Mouse (Mus musculus) lung, postnatal 0 days (tissue): ENCODE data around the gene Lrrc20. TPM values are rescaled to one million over a fixed set of nuclear protein-coding genes. Genes with fewer than 3 reads are reported as not detected.

Source experiments
- ATAC-seq: fragments of 200-750 bp; cut with Nextera tagmentation; 2 replicates; pipeline ENCODE4 v1.8.0; 2017; ENCODE audit warnings: moderate library complexity
- DNase-seq: peaks from one replicate; pipeline ENCODE4 v3.0.0-alpha.2; 2016; ENCODE audit warnings: low spot score
- H3K27ac ChIP-seq: fragments of 300-500 bp; sonication (generic); 2 replicates; pipeline ENCODE4 v1.5.1; 2014; ENCODE audit warnings: antibody characterized with exemption, mild to moderate bottlenecking, low read length, mixed read lengths
- H3K27me3 ChIP-seq: fragments of 300-500 bp; sonication (generic); replicated peaks from 2 replicates; pipeline ENCODE4 v1.6.1; 2014; ENCODE audit warnings: low read length, mixed read lengths; ENCODE audit not compliant: insufficient read depth
- H3K36me3 ChIP-seq: fragments of 300-500 bp; sonication (generic); 2 replicates; pipeline ENCODE4 v1.6.1; 2014; ENCODE audit warnings: low read length, mixed read lengths; ENCODE audit not compliant: insufficient read depth
- H3K4me1 ChIP-seq: fragments of 300-500 bp; sonication (generic); 2 replicates; pipeline ENCODE4 v1.6.1; 2014; ENCODE audit warnings: antibody characterized with exemption, low read depth, low read length, mixed read lengths; ENCODE audit not compliant: insufficient read depth
- H3K4me2 ChIP-seq: fragments of 300-500 bp; sonication (generic); replicated peaks from 2 replicates; pipeline ENCODE4 v1.6.1; 2014; ENCODE audit warnings: low read depth, mild to moderate bottlenecking, low read length, moderate library complexity, mixed read lengths
- H3K4me3 ChIP-seq: fragments of 300-500 bp; sonication (generic); 2 replicates; pipeline ENCODE4 v1.5.1; 2014; ENCODE audit warnings: low read depth, low read length
- H3K9ac ChIP-seq: fragments of 300-500 bp; sonication (generic); replicated peaks from 2 replicates; pipeline ENCODE4 v1.6.1; 2014; ENCODE audit warnings: low read depth, mild to moderate bottlenecking
- H3K9me3 ChIP-seq: fragments of 300-500 bp; sonication (generic); 2 replicates; pipeline ENCODE4 v1.6.1; 2016; ENCODE audit warnings: low read length, mixed read lengths
- CTCF ChIP-seq: IDR thresholded peaks from 2 replicates; pipeline ENCODE4 v1.5.1; 2016; ENCODE audit warnings: antibody characterized with exemption, mild to moderate bottlenecking
- EP300 ChIP-seq: IDR thresholded peaks from 2 replicates; pipeline ENCODE4 v1.6.1; 2016; ENCODE audit warnings: antibody characterized with exemption, mild to moderate bottlenecking, control low read depth
- WGBS: fragments of 180-500 bp; shearing (Covaris S2); extraction: QIAGEN DNeasy Blood & Tissue Kit; methylation state at CpG from one replicate; pipeline ENCODE4 v1.1.7; 2014; 5-methylcytosine and 5-hydroxymethylcytosine counted together
- polyA plus RNA-seq: library from polyadenylated mRNA; unstranded; fragments of >200 nt; fragmentation: Nextera tagmentation; extraction: Ambion mirVana; gene quantifications from 2 replicates; pipeline ENCODE4 v1.2.1, GENCODE M21; 2015

Gene Lrrc20
- polyA plus RNA-seq, 1 experiment from 2014 or later, result 5.8 TPM

DNA sequence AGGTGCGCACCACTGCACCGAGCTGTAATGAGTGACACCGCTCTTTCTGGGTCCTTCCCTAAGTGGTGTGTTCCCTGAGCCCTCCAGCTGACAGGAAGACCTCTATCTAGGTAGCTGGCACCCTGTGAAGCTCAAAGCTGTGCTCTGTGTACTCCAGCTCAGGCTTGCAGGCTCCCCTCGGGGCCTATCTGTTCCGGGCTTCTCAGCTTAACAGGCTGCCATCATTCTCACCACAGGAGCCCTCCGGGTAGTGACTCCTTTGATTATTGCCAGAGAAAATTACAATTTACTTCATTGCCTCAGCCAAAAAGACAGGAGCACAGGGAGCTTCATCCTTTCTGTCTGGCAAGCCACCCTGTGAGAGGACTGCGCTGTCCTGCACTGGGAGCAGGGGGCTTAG, 57.7 kb downstream of the Lrrc20 start:
- no peak for TF ChIP-seq CTCF
- TF ChIP-seq EP300, result no peak
- H3K4me1 ChIP-seq, result peaks cover 19% of the 10 kb centered on the region; the same call in 1 of the 2 replicates
- no peaks in the 10 kb centered on the region for H3K27me3 ChIP-seq
- no peak overlapping the region for H3K9ac ChIP-seq
- H3K4me2 ChIP-seq, result no peak overlapping the region
- no peaks in the 10 kb centered on the region for H3K9me3 ChIP-seq
- DNase-seq (no peak), ATAC-seq (no peak)
- 83% methylated on average over 7 of the region's 7 CpGs for WGBS
- H3K4me3 ChIP-seq, result no peak overlapping the region
- no peaks in the 10 kb centered on the region for H3K36me3 ChIP-seq
- no peak overlapping the region for H3K27ac ChIP-seq

DNA sequence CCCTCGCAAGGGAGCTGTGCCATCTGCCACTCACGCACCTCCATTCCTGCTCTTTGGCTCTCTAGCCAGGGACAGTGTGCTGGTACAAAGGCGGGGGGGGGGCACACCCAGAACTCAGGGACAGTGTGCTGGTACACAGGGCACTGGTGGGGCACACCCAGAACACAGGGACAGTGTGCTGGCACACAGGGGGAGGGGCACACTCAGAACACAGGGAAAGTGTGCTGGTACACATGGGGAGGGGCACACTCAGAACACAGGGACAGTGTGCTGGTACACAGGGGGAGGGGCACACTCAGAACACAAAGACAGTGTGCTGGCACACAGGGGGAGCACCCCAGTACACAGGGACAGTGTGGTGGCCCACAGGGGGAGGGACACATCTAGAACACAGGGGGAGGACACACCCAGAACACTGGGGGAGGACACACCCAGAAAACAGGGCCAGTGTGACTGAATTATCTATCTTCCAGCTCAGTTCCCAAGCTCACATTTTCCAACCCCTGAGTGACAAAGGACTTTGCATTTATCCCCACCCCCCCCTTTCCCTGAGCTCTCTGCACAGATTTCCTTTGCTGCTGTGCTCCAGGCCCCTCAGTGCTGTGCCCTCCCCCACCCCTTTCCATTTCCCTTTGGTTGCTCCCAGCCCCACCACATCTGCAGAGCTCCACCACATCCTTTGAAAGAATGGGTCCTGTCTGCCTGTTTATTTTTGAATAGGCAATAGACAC, 58.9 kb downstream of the Lrrc20 start:
- Histone ChIP-seq H3K9ac (no peak overlapping the region), H3K4me3 (no peak overlapping the region), H3K27me3 (no peaks in the 10 kb centered on the region), H3K27ac (peak overlapping the region; percentile 94), H3K4me1 (peaks cover 19% of the 10 kb centered on the region; the same call in 1 of the 2 replicates), H3K9me3 (no peaks in the 10 kb centered on the region), H3K4me2 (no peak overlapping the region), H3K36me3 (no peaks in the 10 kb centered on the region)
- peak; percentile 69 for DNase-seq
- ATAC-seq, result peak; percentile 53
- TF ChIP-seq CTCF, result no peak
- peak; percentile 60; the same call in 1 of the 2 replicates for TF ChIP-seq EP300
- WGBS, result 50% methylated on average over 3 of the region's 3 CpGs

DNA sequence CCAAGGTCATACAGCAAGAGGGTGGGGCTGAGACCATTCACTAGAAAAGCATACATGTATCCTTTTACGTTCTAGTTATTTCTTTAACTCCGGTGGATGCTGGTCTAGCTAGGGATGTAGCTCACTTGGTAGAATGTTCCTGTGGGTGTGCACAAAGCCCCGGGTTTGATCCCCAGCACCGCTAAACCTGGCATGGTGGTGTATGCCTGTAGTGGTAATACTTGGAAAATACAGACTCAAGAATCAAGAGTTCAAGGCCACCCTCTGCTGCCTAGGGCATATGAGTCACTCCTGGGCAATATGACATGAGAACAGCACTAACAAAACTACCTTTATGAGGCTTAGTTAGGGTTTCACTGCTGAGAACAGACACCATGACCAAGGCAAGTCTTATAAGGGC, 59.8 kb downstream of the Lrrc20 start:
- Histone ChIP-seq H3K9me3 (no peaks in the 10 kb centered on the region), H3K4me1 (peaks cover 19% of the 10 kb centered on the region; the same call in 1 of the 2 replicates), H3K4me2 (no peak overlapping the region; the same call in 1 of the 2 replicates), H3K27me3 (no peaks in the 10 kb centered on the region), H3K4me3 (no peak overlapping the region), H3K9ac (no peak overlapping the region; the same call in 1 of the 2 replicates), H3K27ac (peak overlapping the region; percentile 94), H3K36me3 (no peaks in the 10 kb centered on the region)
- 72% methylated on average over 4 of the region's 4 CpGs for WGBS
- ATAC-seq (no peak), DNase-seq (no peak)
- TF ChIP-seq CTCF, result no peak
- no peak for TF ChIP-seq EP300

DNA sequence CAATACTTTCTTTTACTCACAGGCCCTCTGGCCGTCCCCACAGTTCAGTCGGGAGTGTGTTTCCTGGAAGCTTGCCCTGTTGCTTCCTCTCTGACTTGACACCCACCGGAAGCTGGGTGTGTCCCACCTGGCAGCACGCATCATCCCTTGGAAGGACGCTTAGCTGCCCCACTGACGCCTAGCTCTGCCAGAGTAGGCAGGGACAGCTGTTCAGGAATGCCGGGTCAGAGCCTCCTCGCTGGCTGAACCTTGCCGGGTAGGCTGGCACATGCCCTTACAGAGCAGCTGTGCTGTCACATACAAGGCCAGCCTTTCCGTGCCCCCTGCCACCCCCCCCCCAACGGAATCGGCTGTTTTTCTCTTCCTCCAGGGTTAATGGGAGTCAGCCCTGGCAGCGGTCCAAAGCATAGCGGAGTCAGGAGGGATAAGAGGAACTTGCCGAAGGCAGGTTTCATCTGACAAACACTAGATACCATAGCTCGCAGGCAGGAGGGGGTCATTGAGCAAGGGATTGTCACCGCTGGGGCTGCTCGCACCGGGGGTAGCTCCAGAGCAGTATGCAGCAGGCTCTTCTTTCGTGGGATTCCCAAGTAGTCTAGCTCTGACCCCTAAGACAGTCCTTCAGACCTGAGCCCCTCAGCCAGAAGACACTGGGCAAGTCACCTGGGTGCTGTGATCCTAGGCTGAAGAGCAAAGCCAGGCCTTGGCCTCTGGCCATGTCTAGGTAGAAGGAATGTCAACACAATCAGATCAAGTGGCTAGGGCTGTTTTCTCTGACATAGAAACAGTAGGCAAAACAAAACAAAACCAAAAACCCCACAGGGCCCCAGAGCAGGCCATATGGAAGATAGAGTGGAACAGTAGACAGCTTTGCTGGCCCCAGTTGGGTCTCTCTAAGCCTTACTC, 60.8 kb downstream of the Lrrc20 start:
- Histone ChIP-seq H3K36me3 (no peaks in the 10 kb centered on the region), H3K27ac (peak overlapping the region; percentile 94), H3K4me2 (peak overlapping the region; percentile 40), H3K9me3 (no peaks in the 10 kb centered on the region), H3K9ac (no peak overlapping the region), H3K27me3 (no peaks in the 10 kb centered on the region), H3K4me3 (0 out of 2 replicates have a peak overlapping the region, but pooled peaks have one; percentile 3), H3K4me1 (peaks cover 19% of the 10 kb centered on the region; the same call in 1 of the 2 replicates)
- ATAC-seq (peak; percentile 73), DNase-seq (peak; percentile 85)
- TF ChIP-seq CTCF (no peak), EP300 (peak; percentile 81)
- WGBS, result 7% methylated on average over 20 of the region's 20 CpGs

DNA sequence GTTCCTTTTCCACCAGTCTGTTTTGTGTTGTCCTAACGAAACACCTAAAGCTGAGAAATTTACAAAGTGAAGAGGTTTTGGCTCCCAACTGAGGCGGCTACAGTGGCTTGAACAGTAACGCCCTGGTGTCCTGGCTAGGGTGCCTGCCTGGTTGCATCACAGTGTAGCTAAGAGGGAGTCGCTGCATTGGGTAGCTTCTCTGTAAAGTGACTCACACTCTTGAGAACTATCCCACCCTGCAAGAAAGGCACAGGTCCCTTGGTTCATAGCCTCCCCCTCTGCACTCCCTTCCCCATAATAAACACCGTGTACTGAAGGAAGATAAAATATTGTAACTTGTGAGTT, 61.4 kb downstream of the Lrrc20 start:
- no peak overlapping the region for H3K9ac ChIP-seq
- peak; percentile 70 for ATAC-seq
- no peak overlapping the region for H3K4me2 ChIP-seq
- H3K4me1 ChIP-seq, result peaks cover 19% of the 10 kb centered on the region; the same call in 1 of the 2 replicates
- TF ChIP-seq CTCF (no peak), EP300 (peak; percentile 48; the same call in 1 of the 2 replicates)
- no peaks in the 10 kb centered on the region for H3K9me3 ChIP-seq
- peak; percentile 77 for DNase-seq
- no peaks in the 10 kb centered on the region for H3K36me3 ChIP-seq
- peak overlapping the region; percentile 94 for H3K27ac ChIP-seq
- 42% methylated on average over 5 of the region's 5 CpGs for WGBS
- H3K27me3 ChIP-seq, result no peaks in the 10 kb centered on the region
- no peak overlapping the region for H3K4me3 ChIP-seq

DNA sequence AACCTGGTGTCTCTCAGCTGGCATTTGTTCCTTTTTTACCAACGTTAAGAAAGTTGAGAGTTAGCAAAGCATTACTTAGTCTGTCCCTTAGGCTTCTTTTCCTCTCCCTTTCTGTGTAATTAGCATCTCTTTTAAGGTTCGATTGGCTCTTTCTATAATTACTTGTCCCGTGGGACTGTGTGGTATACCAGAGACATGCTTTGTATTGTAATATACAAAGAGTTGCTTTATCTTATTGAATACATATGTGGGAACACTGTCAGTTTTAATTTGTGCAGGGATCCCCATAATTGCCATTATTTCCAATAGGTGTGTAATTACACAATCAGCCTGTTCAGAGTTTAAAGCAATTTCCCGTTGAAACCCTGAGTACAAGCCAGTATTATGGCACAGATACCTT, 62.8 kb downstream of the Lrrc20 start:
- Histone ChIP-seq H3K4me2 (no peak overlapping the region), H3K4me3 (no peak overlapping the region), H3K27ac (no peak overlapping the region), H3K9me3 (no peaks in the 10 kb centered on the region), H3K4me1 (peaks cover 19% of the 10 kb centered on the region; the same call in 1 of the 2 replicates), H3K27me3 (no peaks in the 10 kb centered on the region), H3K36me3 (no peaks in the 10 kb centered on the region), H3K9ac (no peak overlapping the region)
- DNase-seq, result no peak
- 64% methylated on average over 4 of the region's 4 CpGs for WGBS
- no peak for TF ChIP-seq EP300
- no peak for TF ChIP-seq CTCF
- no peak for ATAC-seq
